Mouse (Mus musculus) hindbrain, embryonic 10.5 days (tissue): ENCODE results near the gene Bak1. TPM values are rescaled to one million over a fixed set of nuclear protein-coding genes. Genes with fewer than 3 reads are reported as not detected.
A peak's percentile ranks its signal among the peaks of the same experiment; 100 is the strongest.

Experiments
- DNase-seq: peaks from one replicate; pipeline ENCODE4 v3.0.0-alpha.2; 2017; ENCODE audit warnings: low spot score
- H3K27ac ChIP-seq: fragments of 300-500 bp; sonication (generic); 2 replicates; pipeline ENCODE4 v1.5.1; 2016; ENCODE audit warnings: mild to moderate bottlenecking, moderate library complexity
- H3K27me3 ChIP-seq: fragments of 300-500 bp; sonication (generic); 2 replicates; pipeline ENCODE4 v1.6.1; 2016; ENCODE audit warnings: mild to moderate bottlenecking; ENCODE audit not compliant: poor library complexity, insufficient read depth, severe bottlenecking
- H3K36me3 ChIP-seq: fragments of 300-500 bp; sonication (generic); 2 replicates; pipeline ENCODE4 v1.6.1; 2016; ENCODE audit warnings: mild to moderate bottlenecking, moderate library complexity
- H3K4me1 ChIP-seq: fragments of 300-500 bp; sonication (generic); replicated peaks from 2 replicates; pipeline ENCODE4 v1.6.1; 2016; ENCODE audit warnings: mild to moderate bottlenecking
- H3K4me3 ChIP-seq: fragments of 300-500 bp; sonication (generic); 2 replicates; pipeline ENCODE4 v1.5.1; 2016; ENCODE audit warnings: mild to moderate bottlenecking, moderate library complexity
- H3K9me3 ChIP-seq: fragments of 300-500 bp; sonication (generic); 2 replicates; pipeline ENCODE4 v1.6.1; 2016; ENCODE audit warnings: mild to moderate bottlenecking, moderate library complexity
- WGBS: fragments of 180-500 bp; shearing (Covaris S2); methylation state at CpG from one replicate; pipeline ENCODE4 v1.1.7; 2016; 5-methylcytosine and 5-hydroxymethylcytosine counted together
- polyA plus RNA-seq: library from polyadenylated mRNA; unstranded; fragments of >200 nt; fragmentation: Nextera tagmentation; extraction: Ambion mirVana; gene quantifications from 2 replicates; pipeline ENCODE4 v1.2.1, GENCODE M21; 2016

The Bak1 gene
- polyA plus RNA-seq, 1 experiment from 2014 or later = 6.6 TPM

DNA sequence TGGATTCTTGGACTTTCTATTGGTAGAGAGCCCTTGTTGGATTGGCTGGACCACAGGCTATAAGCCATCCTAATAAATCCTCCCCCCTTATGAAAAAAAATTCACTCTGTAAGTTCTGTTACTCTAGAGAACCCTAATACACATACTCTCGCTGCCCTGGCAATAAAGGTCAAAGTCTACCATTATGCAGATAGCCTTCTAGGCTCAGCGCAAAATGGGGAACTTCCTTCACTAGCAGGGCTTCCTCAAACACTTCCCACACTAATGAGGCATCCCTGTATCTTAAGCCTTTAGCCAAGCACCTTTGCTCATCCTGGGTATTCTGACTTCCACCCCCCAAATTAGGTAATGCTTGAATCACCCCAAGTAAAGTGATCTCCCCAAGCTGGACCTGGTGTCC lies 20.5 kb downstream of the Bak1 start:
- Histone ChIP-seq H3K9me3 (no peaks in the 10 kb centered on the region), H3K4me1 (peaks cover 15% of the 10 kb centered on the region), H3K27ac (no peak overlapping the region), H3K4me3 (no peak overlapping the region), H3K36me3 (no peaks in the 10 kb centered on the region), H3K27me3 (peaks cover 12% of the 10 kb centered on the region; the same call in 1 of the 2 replicates)
- WGBS = 87% methylated on average over 2 of the region's 2 CpGs
- no peak for DNase-seq

DNA sequence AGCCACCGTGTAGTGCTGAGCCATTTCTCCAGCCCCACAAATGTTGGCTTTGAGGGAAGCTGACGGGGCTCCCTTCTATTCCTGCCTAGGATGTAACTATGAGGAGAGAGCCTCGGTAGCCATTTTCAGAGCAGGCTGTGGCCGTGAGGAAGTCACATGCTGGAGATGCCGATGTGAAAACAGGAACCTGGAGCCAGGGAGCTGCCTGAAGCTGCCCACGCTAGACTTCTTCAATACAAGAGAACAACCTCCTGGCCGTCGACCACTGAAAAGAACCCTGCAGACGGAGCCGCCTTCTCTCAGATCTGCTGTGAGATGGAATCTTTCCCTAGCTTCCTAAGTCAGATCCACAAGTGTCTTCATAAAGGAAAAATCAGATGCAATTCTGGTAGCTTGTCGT lies 23.2 kb downstream of the Bak1 start:
- H3K27me3 ChIP-seq = peaks cover 12% of the 10 kb centered on the region; the same call in 1 of the 2 replicates
- no peak overlapping the region for H3K4me3 ChIP-seq
- DNase-seq = no peak
- H3K36me3 ChIP-seq = no peaks in the 10 kb centered on the region
- 55% methylated on average over 11 of the region's 11 CpGs for WGBS
- no peak overlapping the region for H3K27ac ChIP-seq
- peaks cover 7% of the 10 kb centered on the region; the same call in 1 of the 2 replicates for H3K4me1 ChIP-seq
- no peaks in the 10 kb centered on the region for H3K9me3 ChIP-seq

DNA sequence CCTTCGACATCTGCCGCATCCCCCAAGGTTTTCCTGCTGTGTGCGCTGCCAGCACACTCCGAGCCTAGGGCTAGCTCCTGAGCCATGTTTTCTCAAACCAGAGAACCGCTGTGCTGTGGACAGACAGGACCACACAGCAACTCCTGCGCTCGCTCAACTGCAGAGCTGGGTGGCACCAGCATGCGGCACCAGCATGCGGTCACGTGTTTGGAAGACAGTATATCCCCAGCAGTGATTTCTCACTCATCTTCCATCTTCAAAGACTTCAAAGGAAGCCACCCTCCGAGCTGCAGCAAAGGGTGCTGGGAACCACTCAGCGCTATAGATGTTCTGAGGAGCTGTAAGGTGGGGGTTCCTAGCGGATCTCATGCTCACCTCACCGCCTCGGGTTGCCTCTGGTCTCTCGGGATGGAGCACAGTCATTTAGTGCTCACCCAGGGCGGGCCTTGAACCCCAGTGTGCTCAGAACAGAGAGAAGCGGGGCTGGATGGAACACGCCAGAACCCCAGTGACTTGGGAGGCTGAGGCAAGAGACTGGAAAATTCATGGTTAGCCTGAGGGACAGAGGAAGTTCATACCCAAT lies 23.8 kb downstream of the Bak1 start:
- WGBS = 36% methylated on average over 19 of the region's 19 CpGs
- Histone ChIP-seq H3K9me3 (no peaks in the 10 kb centered on the region), H3K36me3 (no peaks in the 10 kb centered on the region), H3K27ac (no peak overlapping the region), H3K4me3 (no peak overlapping the region), H3K4me1 (peaks cover 7% of the 10 kb centered on the region; the same call in 1 of the 2 replicates), H3K27me3 (peaks cover 12% of the 10 kb centered on the region; the same call in 1 of the 2 replicates)
- DNase-seq = no peak

DNA sequence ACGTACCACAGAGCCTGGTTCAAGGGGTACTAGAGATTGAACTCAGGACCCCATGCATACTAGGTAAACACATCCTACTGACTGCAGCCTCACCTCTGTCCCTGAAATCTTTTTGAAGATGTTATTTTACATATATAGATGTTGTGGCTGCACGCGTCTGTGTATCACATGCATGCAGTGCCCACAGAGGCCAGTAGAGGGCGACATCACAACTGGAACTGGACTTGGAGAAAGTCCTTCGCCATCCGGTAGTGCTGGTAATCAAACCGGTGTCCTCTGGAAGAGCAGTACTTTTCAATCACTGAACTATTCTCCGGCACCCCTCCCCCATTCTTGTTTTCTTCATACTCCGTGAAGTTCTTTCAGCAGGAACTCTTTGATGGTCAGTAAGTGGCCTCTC lies 24.4 kb downstream of the Bak1 start:
- Histone ChIP-seq H3K4me3 (no peak overlapping the region), H3K4me1 (peaks cover 7% of the 10 kb centered on the region; the same call in 1 of the 2 replicates), H3K9me3 (no peaks in the 10 kb centered on the region), H3K36me3 (no peaks in the 10 kb centered on the region), H3K27me3 (peaks cover 12% of the 10 kb centered on the region; the same call in 1 of the 2 replicates), H3K27ac (no peak overlapping the region)
- DNase-seq = peak; percentile 64
- WGBS = 34% methylated on average over 9 of the region's 9 CpGs

DNA sequence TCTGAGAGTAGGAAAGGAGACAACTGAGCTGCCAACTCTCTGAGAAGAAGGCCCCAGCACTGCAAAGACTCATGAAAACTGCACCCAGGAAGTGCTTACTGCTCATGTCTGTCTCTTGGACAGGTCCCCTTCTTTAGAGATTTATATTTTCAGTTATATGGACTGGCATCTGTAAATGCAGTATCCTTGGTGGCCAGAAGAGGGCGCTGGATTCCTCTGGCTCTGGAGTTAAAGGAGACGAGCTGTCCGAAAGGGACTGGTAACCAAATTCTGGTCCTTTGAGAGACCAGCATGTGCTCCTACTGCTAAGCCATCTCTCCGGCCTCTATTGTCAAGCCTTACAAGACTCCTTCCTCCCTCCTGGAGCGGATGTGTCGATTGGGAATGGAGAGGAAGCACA lies 26.9 kb downstream of the Bak1 start:
- peak; percentile 30 for DNase-seq
- 42% methylated on average over 6 of the region's 6 CpGs for WGBS
- Histone ChIP-seq H3K27me3 (peaks cover 12% of the 10 kb centered on the region; the same call in 1 of the 2 replicates), H3K9me3 (no peaks in the 10 kb centered on the region), H3K4me1 (peaks cover 7% of the 10 kb centered on the region; the same call in 1 of the 2 replicates), H3K36me3 (no peaks in the 10 kb centered on the region), H3K4me3 (no peak overlapping the region), H3K27ac (no peak overlapping the region)

DNA sequence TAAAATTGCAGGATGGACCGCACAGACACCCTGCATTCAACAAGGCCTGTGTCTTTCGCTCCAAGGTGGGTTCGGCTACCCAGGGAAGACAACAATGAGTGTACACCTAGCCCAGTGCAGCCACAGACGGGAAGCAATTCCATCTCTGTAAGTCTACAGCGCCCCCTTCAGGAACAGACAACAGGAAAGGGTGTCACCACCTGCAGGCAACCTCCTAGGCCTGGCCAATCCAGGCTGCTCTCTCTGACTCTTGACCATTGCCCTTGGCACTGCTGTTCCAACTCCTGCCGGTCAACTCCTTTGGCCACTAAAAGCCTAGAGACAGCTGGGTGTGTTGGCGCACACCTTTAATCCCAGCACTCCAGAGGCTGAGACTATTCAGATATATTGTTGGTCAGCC lies 27.7 kb downstream of the Bak1 start:
- 77% methylated on average over 7 of the region's 7 CpGs for WGBS
- peaks cover 7% of the 10 kb centered on the region; the same call in 1 of the 2 replicates for H3K4me1 ChIP-seq
- H3K27ac ChIP-seq = no peak overlapping the region
- no peak for DNase-seq
- no peaks in the 10 kb centered on the region for H3K36me3 ChIP-seq
- H3K27me3 ChIP-seq = peaks cover 12% of the 10 kb centered on the region; the same call in 1 of the 2 replicates
- H3K4me3 ChIP-seq = no peak overlapping the region
- no peaks in the 10 kb centered on the region for H3K9me3 ChIP-seq

DNA sequence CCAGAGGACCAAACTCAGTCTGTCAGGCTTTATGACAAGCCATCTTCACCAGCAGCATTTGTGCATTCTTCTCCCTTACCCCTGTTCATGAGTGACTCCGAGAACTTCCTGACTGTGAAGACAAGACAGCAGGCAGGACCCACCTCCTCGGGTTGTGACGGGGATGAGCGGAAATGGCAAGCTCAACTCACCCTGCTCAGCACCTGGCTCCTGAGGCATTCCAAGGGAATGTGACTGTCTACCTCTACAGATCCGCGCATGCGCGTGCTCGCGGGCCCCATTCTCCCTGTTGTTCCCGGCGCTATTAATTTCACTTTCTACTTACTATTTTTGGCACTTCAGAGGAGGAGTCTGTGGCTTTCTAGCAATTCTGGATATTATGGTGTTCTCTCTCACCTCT lies 28.8 kb downstream of the Bak1 start:
- Histone ChIP-seq H3K9me3 (no peaks in the 10 kb centered on the region), H3K27me3 (peaks cover 8% of the 10 kb centered on the region; the same call in 1 of the 2 replicates), H3K27ac (no peak overlapping the region), H3K4me1 (peaks cover 5% of the 10 kb centered on the region; the same call in 1 of the 2 replicates), H3K36me3 (no peaks in the 10 kb centered on the region), H3K4me3 (no peak overlapping the region)
- 83% methylated on average over 12 of the region's 12 CpGs for WGBS
- DNase-seq = no peak

DNA sequence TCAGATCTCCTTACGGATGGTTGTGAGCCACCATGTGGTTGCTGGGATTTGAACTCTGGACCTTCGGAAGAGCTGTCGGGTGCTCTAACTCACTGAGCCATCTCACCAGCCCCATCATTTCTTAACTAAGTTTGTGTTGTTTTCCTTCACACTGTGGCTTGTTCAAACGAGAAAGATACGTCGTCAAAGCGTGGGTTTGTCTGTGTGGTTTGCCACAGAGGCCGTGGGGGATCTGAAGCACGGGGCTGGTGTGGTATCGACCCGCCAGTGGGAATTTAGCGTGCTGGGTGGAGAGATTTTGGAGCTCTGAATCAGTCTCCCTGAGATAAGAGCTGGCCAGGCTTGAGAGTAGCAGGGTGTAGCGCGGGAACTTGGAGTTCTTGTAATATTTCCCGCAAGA lies 30.5 kb downstream of the Bak1 start:
- Histone ChIP-seq H3K4me3 (no peak overlapping the region), H3K4me1 (0 out of 2 replicates have a peak, but pooled peaks cover 3% of the 10 kb centered on the region), H3K36me3 (no peaks in the 10 kb centered on the region), H3K9me3 (no peaks in the 10 kb centered on the region), H3K27me3 (no peaks in the 10 kb centered on the region), H3K27ac (no peak overlapping the region)
- no peak for DNase-seq
- whole genome bisulfite sequencing = 94% methylated on average over 15 of the region's 15 CpGs

DNA sequence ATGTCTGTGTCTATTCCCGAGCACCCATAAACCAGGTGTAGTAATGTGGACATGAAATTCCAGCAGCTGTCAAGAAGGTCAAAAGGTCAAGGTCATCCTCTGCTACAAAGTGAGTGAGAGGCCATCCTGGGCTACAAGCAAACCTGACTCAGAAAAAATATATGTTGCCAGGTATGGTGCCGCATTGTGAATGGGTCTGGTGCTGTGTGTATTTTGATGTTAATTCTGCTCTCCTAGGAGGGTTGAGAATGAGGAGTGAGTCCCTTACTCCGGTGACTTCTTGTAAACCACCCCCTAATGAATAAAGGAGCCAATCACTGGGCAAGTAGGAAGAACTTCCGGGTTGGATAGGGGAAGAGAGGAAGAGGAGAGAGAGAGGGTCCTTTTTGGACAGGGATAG lies 31.1 kb downstream of the Bak1 start:
- Histone ChIP-seq H3K4me3 (no peak overlapping the region), H3K9me3 (no peaks in the 10 kb centered on the region), H3K27me3 (no peaks in the 10 kb centered on the region), H3K27ac (no peak overlapping the region), H3K4me1 (0 out of 2 replicates have a peak, but pooled peaks cover 3% of the 10 kb centered on the region), H3K36me3 (no peaks in the 10 kb centered on the region)
- DNase-seq = no peak
- WGBS = 84% methylated on average over 4 of the region's 4 CpGs

DNA sequence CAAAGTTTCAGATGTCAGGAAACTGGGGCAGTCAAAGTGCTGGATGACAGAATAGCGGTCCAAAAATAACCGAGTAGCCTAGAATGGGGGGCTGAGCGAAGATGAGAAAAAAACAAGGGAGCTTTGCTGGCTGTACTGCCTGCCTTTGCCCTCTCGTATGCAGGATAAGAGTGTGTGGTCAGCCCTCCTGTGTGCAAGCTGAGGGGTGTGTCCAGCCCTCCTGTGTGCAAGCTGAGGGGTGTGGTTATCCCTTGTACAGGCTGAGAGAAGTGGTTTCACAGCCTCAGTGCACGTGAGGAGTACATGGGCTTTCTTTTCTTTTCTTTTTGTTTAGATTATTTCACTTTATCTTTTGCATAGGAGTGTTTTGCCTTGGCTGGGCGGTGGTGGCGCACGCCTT lies 33.2 kb downstream of the Bak1 start:
- Histone ChIP-seq H3K36me3 (no peaks in the 10 kb centered on the region), H3K4me3 (no peak overlapping the region), H3K27ac (no peak overlapping the region), H3K4me1 (0 out of 2 replicates have a peak, but pooled peaks cover 3% of the 10 kb centered on the region), H3K9me3 (no peaks in the 10 kb centered on the region), H3K27me3 (no peaks in the 10 kb centered on the region)
- WGBS = 79% methylated on average over 8 of the region's 8 CpGs
- DNase-seq = no peak

DNA sequence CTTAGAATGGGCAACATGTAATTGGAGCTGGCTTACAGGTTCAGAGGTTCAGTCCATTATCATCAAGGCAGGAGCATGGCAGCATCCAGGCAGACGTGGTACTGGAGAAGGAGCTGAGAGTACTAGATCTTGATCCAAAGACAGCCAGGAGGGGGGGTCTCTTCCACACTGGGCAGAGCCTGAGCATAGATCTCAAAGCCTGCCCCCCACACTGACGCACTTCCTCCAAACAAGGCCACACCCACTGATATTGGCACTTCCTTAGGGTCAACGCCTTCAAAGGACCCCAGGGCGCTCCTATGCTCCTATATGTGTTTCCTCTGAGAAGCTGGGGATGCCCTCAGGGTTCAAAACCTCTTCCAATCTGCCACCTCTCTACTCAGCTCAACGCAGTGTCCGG lies 33.8 kb downstream of the Bak1 start:
- Histone ChIP-seq H3K9me3 (no peaks in the 10 kb centered on the region), H3K4me3 (no peak overlapping the region)
- WGBS = 80% methylated on average over 6 of the region's 6 CpGs

DNA sequence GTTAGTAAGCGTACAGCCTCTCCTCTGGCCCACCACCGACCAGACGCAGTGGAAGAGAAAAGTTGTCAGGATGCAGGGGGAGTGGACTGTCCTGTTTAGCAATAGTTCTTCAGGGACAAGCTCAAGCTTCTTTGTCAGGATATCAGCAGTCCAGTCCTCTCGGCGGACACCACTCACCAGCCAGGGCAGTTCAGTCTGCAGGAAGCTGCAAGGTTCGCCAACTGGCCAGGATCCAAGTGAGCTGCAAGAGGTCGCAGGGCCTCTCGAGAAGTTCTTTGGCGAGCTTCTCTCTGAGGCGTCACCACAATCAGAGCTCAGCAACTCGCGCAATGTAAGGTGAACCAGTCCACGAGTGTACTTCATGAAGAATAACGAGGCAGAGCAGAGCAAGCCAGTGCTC lies 34.4 kb downstream of the Bak1 start:
- Histone ChIP-seq H3K27me3 (no peaks in the 10 kb centered on the region), H3K4me3 (no peak overlapping the region), H3K9me3 (no peaks in the 10 kb centered on the region), H3K27ac (no peak overlapping the region), H3K4me1 (0 out of 2 replicates have a peak, but pooled peaks cover 3% of the 10 kb centered on the region), H3K36me3 (no peaks in the 10 kb centered on the region)
- 90% methylated on average over 14 of the region's 14 CpGs for WGBS
- DNase-seq = no peak

More for the DNA sequence above, 33.8 kb downstream of the Bak1 start:
- H3K36me3 ChIP-seq = no peaks in the 10 kb centered on the region
- no peak for DNase-seq
- H3K27ac ChIP-seq = no peak overlapping the region
- no peaks in the 10 kb centered on the region for H3K27me3 ChIP-seq
- H3K4me1 ChIP-seq = 0 out of 2 replicates have a peak, but pooled peaks cover 3% of the 10 kb centered on the region

DNA sequence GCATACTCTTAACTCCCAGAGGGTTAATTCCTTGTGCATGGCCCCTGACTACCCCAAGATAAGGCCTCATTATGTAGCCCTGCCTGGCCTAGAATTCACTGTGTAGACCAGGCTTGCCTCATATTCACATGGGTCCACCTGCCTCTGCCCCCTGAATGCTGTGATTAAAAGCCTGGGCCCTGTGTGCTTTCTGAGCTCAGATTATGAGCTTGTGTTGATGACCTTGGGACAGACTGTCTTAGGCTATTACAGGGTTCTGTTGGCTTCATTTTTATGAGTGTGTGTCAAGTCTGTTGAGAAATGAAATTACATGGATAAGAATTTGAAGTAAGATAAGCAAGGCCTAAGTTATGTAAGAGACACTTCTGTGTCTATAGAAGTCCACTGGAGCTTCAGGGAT lies 38.3 kb downstream of the Bak1 start:
- H3K36me3 ChIP-seq = no peaks in the 10 kb centered on the region
- H3K9me3 ChIP-seq = no peaks in the 10 kb centered on the region
- no peak for DNase-seq
- 0 out of 2 replicates have a peak, but pooled peaks cover 3% of the 10 kb centered on the region for H3K4me1 ChIP-seq
- H3K27me3 ChIP-seq = no peaks in the 10 kb centered on the region
- H3K4me3 ChIP-seq = no peak overlapping the region
- H3K27ac ChIP-seq = no peak overlapping the region
